Mouse (Mus musculus): ENCODE measurements around the gene Defb26. TPM values are rescaled to one million over a fixed set of nuclear protein-coding genes. Genes with fewer than 3 reads are reported as not detected.

The Defb26 gene
- polyA plus RNA-seq, 1 experiment from 2014 or later = not detected

DNA sequence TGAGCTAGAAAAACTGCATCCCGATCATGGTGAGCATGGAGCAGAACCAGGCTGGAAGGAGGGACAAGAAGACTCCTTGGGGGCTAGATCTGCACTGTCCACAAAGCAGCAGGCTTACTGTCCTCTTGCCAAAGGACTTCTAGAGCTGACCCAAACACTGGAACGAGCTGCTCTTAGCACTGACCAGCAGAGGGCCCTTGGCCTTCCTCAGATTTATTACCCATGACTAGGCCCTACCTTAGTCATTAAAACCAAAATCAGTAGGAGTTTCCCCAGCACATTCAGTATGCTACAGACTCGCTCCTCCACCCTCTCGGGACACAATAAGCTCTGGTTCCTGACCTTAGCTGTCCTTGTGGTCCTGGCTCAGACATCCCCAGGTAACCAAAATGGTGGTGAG lies 6.5 kb upstream of the Defb26 start, which contains the start of gene Defb28:
Gene Defb28, plus strand, starts transcription at position 275 of the 400 bp plus-strand sequence.
- 80% methylated on average over 4 of the region's 4 CpGs for WGBS
- Histone ChIP-seq H3K27me3 (replicated peaks; ENCODE audit: control insufficient read depth, insufficient read depth, low read length) (no peaks in the 10 kb centered on the region), H3K27ac (ENCODE audit: low read depth, low read length) (no peak within 1 kb of the TSS), H3K4me2 (ENCODE audit: low read length) (no peak within 1 kb of the TSS), H3K9ac (ENCODE audit: low read depth, low read length) (no peak within 1 kb of the TSS), H3K9me3 (ENCODE audit: control insufficient read depth, low read length) (no peaks in the 10 kb centered on the region), H3K36me3 (ENCODE audit: control insufficient read depth, insufficient read depth, low read length) (no peaks in the 10 kb centered on the region), H3K4me1 (ENCODE audit: control insufficient read depth, insufficient read depth, low read depth, low read length) (no peaks in the 10 kb centered on the region), H3K4me3 (ENCODE audit: low read length) (no peak within 1 kb of the TSS)
- no peak for ATAC-seq

DNA sequence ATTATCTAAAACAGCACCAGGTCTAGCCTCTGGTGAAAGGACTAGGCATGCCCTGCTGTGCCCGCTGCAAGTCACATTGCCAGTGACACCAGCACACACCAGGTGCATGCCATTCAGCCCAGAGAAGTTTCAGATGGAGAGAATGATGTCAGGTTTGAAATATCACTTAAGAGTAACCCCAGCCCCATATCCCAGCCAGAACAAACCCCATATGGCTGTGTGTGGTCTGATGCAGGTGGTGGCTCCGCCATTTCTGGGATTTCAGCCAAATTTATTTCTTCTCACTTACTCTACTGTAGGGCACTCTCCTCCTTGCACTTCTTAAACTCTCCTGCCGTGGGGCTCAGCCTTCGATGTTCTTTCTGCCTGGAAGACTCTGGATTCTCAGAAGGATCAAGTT lies 4.6 kb upstream of the Defb26 start:
- Histone ChIP-seq H3K4me2 (ENCODE audit: low read length) (no peak overlapping the region), H3K9ac (ENCODE audit: low read depth, low read length) (no peak overlapping the region), H3K27ac (ENCODE audit: low read depth, low read length) (no peak overlapping the region), H3K4me3 (ENCODE audit: low read length) (no peak overlapping the region), H3K9me3 (ENCODE audit: control insufficient read depth, low read length) (no peaks in the 10 kb centered on the region), H3K36me3 (ENCODE audit: control insufficient read depth, insufficient read depth, low read length) (no peaks in the 10 kb centered on the region), H3K4me1 (ENCODE audit: control insufficient read depth, insufficient read depth, low read depth, low read length) (no peaks in the 10 kb centered on the region), H3K27me3 (replicated peaks; ENCODE audit: control insufficient read depth, insufficient read depth, low read length) (no peaks in the 10 kb centered on the region)
- no peak for ATAC-seq
- WGBS = 73% methylated on average over 4 of the region's 4 CpGs

DNA sequence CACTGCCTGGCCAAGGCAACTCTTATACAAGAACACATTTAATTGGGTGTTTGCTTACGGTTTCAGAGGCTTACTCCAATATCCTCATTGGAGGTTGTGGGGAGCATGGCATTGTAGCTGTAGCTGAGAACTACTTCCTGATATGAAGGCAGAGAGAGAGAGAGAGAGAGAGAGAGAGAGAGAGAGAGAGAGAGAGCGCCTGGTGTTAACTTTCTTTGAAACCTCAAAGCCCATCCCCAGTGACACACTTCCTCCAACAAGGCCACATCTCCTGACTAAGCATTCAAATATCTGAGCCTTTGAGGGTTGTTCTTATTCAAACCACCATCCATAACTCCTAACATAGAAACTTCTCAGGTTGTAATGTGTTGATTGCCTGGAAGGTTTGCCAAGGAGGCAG lies 7.5 kb downstream of the Defb26 start:
- no peak overlapping the region for H3K4me3 ChIP-seq (ENCODE audit: low read length)
- H3K4me2 ChIP-seq (ENCODE audit: low read length) = no peak overlapping the region
- ATAC-seq = no peak
- H3K4me1 ChIP-seq (ENCODE audit: control insufficient read depth, insufficient read depth, low read depth, low read length) = no peaks in the 10 kb centered on the region
- H3K9me3 ChIP-seq (ENCODE audit: control insufficient read depth, low read length) = no peaks in the 10 kb centered on the region
- no peak overlapping the region for H3K9ac ChIP-seq (ENCODE audit: low read depth, low read length)
- no peak overlapping the region for H3K27ac ChIP-seq (ENCODE audit: low read depth, low read length)
- H3K36me3 ChIP-seq (ENCODE audit: control insufficient read depth, insufficient read depth, low read length) = no peaks in the 10 kb centered on the region
- no peaks in the 10 kb centered on the region for H3K27me3 ChIP-seq (replicated peaks; ENCODE audit: control insufficient read depth, insufficient read depth, low read length)
- WGBS = 87% methylated on average over 2 of the region's 2 CpGs

DNA sequence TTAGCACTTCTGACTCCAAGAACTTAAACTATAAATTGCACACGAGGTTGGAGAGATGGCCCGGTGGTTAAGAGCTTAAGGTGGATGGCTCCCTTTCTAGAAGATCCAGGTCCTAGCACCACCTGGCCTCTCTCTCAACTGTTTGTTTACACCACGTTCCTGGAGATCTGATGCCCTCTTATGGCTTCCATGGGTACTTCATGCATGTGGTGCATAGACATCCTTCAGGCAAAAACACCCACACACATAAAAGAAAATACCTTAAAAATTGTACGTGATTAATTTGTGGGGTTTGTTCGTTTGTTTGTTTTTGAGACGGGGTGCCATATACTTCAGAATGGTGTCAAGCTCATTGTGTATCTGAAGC lies 10.6 kb downstream of the Defb26 start:
- Histone ChIP-seq H3K27ac (ENCODE audit: low read depth, low read length) (no peak overlapping the region), H3K4me1 (ENCODE audit: control insufficient read depth, insufficient read depth, low read depth, low read length) (no peaks in the 10 kb centered on the region), H3K36me3 (ENCODE audit: control insufficient read depth, insufficient read depth, low read length) (no peaks in the 10 kb centered on the region), H3K27me3 (replicated peaks; ENCODE audit: control insufficient read depth, insufficient read depth, low read length) (no peaks in the 10 kb centered on the region), H3K9me3 (ENCODE audit: control insufficient read depth, low read length) (no peaks in the 10 kb centered on the region), H3K4me2 (ENCODE audit: low read length) (no peak overlapping the region), H3K4me3 (ENCODE audit: low read length) (no peak overlapping the region), H3K9ac (ENCODE audit: low read depth, low read length) (no peak overlapping the region)
- no peak for ATAC-seq
- WGBS = 76% methylated on average over 6 of the region's 6 CpGs

DNA sequence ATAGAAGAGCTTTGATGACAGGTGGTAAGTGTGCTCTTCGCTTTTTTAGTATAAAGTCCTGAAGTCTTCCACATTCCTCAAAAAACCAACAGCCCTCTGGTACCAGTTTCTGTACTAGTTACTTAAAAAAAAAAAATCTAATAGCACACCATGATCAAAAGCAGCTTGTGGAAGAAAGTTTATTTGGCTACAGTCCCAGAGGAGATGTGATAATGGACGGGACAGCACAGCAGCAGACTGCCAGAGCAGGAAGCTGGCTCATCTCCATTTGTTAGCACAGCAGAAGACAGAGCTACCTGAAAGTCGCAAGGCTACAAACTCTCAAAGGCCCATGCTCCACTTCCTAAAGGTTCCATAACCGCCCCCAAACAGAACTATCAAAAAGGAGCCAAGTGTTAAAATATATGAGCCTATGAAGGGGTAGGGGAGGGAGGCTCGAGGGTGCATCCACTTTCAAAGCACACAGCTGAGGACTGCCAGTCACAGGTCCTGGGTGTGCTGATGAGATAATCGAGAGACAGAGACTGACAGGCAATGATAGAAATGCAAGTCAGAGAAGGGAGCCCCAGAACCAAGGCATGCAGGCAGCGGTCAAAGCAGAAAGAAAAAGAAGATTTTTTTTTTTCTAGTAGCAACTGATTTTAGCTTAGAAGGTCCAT lies 11.2 kb downstream of the Defb26 start:
- no peak for ATAC-seq
- H3K27ac ChIP-seq (ENCODE audit: low read depth, low read length) = no peak overlapping the region
- no peaks in the 10 kb centered on the region for H3K27me3 ChIP-seq (replicated peaks; ENCODE audit: control insufficient read depth, insufficient read depth, low read length)
- no peaks in the 10 kb centered on the region for H3K36me3 ChIP-seq (ENCODE audit: control insufficient read depth, insufficient read depth, low read length)
- H3K4me2 ChIP-seq (ENCODE audit: low read length) = no peak overlapping the region
- no peaks in the 10 kb centered on the region for H3K9me3 ChIP-seq (ENCODE audit: control insufficient read depth, low read length)
- no peak overlapping the region for H3K4me3 ChIP-seq (ENCODE audit: low read length)
- no peak overlapping the region for H3K9ac ChIP-seq (ENCODE audit: low read depth, low read length)
- 76% methylated on average over 7 of the region's 7 CpGs for WGBS
- no peaks in the 10 kb centered on the region for H3K4me1 ChIP-seq (ENCODE audit: control insufficient read depth, insufficient read depth, low read depth, low read length)

DNA sequence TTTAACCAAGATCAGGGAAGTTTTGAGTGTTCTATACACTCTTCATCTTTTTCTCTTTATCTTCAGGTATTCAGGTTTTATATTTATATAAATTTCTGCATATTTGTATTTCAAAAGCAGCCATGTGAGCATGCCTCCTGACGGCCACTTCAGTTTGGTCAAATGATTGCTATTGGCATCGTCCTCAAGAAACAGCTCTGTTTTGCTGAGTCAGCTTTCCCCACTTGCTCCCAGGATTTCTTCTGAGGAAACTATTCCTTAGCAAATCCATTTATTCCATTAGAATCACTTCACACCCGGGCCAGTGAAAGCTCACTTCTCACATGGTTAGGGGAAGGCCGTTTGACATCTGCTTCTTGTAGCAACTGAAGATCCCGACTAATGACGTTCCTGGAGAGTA lies 13.5 kb downstream of the Defb26 start:
- Histone ChIP-seq H3K9ac (ENCODE audit: low read depth, low read length) (no peak overlapping the region), H3K4me1 (ENCODE audit: control insufficient read depth, insufficient read depth, low read depth, low read length) (no peaks in the 10 kb centered on the region), H3K36me3 (ENCODE audit: control insufficient read depth, insufficient read depth, low read length) (no peaks in the 10 kb centered on the region), H3K9me3 (ENCODE audit: control insufficient read depth, low read length) (no peaks in the 10 kb centered on the region), H3K4me2 (ENCODE audit: low read length) (no peak overlapping the region), H3K27me3 (replicated peaks; ENCODE audit: control insufficient read depth, insufficient read depth, low read length) (no peaks in the 10 kb centered on the region), H3K27ac (ENCODE audit: low read depth, low read length) (no peak overlapping the region), H3K4me3 (ENCODE audit: low read length) (no peak overlapping the region)
- ATAC-seq = no peak
- 79% methylated on average over 6 of the region's 6 CpGs for WGBS

DNA sequence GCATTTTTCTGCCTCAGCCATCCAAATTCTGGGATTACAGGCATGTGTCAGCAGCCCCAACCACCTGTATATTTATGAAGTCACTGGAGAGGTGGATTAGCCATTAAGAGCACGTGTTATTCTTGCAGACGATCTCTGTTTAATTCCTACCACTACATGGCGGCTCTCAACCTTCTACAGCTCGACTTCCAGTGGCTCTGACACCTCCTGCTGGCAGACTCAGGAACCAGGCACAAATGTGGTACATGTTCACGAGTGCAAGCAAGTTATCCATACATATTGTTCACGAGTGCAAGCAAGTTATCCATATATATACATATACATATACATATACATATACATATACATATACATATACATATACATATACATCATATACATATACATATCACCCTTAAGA lies 18.3 kb downstream of the Defb26 start:
- Histone ChIP-seq H3K9me3 (ENCODE audit: control insufficient read depth, low read length) (no peaks in the 10 kb centered on the region), H3K4me3 (ENCODE audit: low read length) (no peak overlapping the region), H3K27ac (ENCODE audit: low read depth, low read length) (no peak overlapping the region), H3K9ac (ENCODE audit: low read depth, low read length) (no peak overlapping the region), H3K27me3 (replicated peaks; ENCODE audit: control insufficient read depth, insufficient read depth, low read length) (no peaks in the 10 kb centered on the region), H3K4me1 (ENCODE audit: control insufficient read depth, insufficient read depth, low read depth, low read length) (no peaks in the 10 kb centered on the region), H3K36me3 (ENCODE audit: control insufficient read depth, insufficient read depth, low read length) (no peaks in the 10 kb centered on the region), H3K4me2 (ENCODE audit: low read length) (no peak overlapping the region)
- WGBS = 74% methylated on average over 6 of the region's 6 CpGs
- no peak for ATAC-seq

DNA sequence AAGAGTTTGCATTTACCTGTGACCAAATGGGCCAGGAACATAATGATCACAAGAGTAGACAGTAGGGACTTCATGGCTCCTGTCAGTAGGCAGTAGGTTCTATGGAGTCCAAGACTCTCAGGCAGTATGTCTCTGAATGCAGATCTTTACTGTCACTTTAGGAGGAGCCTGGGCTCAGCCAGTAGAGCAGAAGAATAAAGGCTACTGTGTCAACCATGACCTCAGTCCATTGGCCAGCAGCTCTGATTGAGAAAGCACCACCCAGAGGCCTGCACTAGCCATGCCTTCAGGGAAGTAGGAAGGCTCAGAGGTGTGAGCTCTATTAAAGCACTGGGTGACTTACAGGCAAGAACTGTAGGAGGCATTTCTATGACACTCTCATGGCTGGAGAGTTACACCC lies 21.5 kb downstream of the Defb26 start, which contains the start of gene Defb22:
Gene Defb22, minus strand, starts transcription at position 101 of the 400 bp plus-strand sequence.
- Histone ChIP-seq H3K9ac (ENCODE audit: low read depth, low read length) (no peak within 1 kb of the TSS), H3K27ac (ENCODE audit: low read depth, low read length) (no peak within 1 kb of the TSS), H3K36me3 (ENCODE audit: control insufficient read depth, insufficient read depth, low read length) (no peaks in the 10 kb centered on the region), H3K9me3 (ENCODE audit: control insufficient read depth, low read length) (no peaks in the 10 kb centered on the region), H3K4me3 (ENCODE audit: low read length) (no peak within 1 kb of the TSS), H3K4me1 (ENCODE audit: control insufficient read depth, insufficient read depth, low read depth, low read length) (no peaks in the 10 kb centered on the region), H3K4me2 (ENCODE audit: low read length) (no peak within 1 kb of the TSS), H3K27me3 (replicated peaks; ENCODE audit: control insufficient read depth, insufficient read depth, low read length) (no peaks in the 10 kb centered on the region)
- ATAC-seq = no peak

DNA sequence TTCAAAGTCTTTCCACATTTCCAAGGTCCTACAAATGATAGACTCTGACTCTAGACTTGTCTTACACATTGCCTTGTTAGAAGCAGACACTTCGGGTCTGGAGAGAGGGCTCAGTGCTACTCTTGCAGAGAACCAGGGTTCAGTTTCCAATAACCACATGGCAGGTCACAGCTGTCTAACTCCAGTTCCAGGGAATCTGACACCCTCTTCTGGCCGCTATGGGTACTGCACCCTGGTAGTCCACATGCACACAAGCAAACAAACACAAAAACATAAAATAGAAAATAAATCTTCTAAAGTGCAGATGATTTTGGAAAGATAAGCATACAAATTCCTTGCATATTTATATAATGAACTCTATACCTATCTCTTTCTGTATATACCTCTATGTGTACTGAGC lies 24.5 kb downstream of the Defb26 start:
- no peak overlapping the region for H3K4me2 ChIP-seq (ENCODE audit: low read length)
- no peaks in the 10 kb centered on the region for H3K9me3 ChIP-seq (ENCODE audit: control insufficient read depth, low read length)
- no peaks in the 10 kb centered on the region for H3K4me1 ChIP-seq (ENCODE audit: control insufficient read depth, insufficient read depth, low read depth, low read length)
- WGBS = 80% methylated on average over 2 of the region's 2 CpGs
- no peaks in the 10 kb centered on the region for H3K27me3 ChIP-seq (replicated peaks; ENCODE audit: control insufficient read depth, insufficient read depth, low read length)
- no peaks in the 10 kb centered on the region for H3K36me3 ChIP-seq (ENCODE audit: control insufficient read depth, insufficient read depth, low read length)
- no peak overlapping the region for H3K4me3 ChIP-seq (ENCODE audit: low read length)
- no peak overlapping the region for H3K9ac ChIP-seq (ENCODE audit: low read depth, low read length)
- H3K27ac ChIP-seq (ENCODE audit: low read depth, low read length) = no peak overlapping the region
- no peak for ATAC-seq

DNA sequence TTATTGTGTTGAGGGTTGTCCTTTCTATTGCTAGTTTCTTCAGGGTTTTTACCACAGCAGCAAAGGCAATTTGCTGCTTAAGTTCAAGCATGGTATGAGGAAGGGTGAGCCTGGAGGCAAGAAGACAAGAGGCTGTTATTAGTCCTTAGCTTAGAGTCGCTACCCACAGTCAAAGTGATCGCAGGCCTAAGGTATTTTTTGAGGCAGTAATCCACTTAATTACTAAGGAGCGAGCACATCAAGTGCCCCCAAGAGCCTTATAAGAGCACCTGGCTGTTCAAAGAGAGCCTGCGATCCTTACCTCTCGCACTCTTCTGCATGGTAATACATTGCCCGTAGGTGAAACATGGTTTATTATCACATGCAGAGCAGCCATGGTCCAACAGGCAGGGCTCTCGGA lies 29.8 kb downstream of the Defb26 start:
- 91% methylated on average over 7 of the region's 7 CpGs for WGBS
- no peaks in the 10 kb centered on the region for H3K27me3 ChIP-seq (replicated peaks; ENCODE audit: control insufficient read depth, insufficient read depth, low read length)
- no peak overlapping the region for H3K4me3 ChIP-seq (ENCODE audit: low read length)
- no peak overlapping the region for H3K9ac ChIP-seq (ENCODE audit: low read depth, low read length)
- H3K4me1 ChIP-seq (ENCODE audit: control insufficient read depth, insufficient read depth, low read depth, low read length) = no peaks in the 10 kb centered on the region
- no peaks in the 10 kb centered on the region for H3K9me3 ChIP-seq (ENCODE audit: control insufficient read depth, low read length)
- ATAC-seq = no peak
- H3K27ac ChIP-seq (ENCODE audit: low read depth, low read length) = no peak overlapping the region
- no peak overlapping the region for H3K4me2 ChIP-seq (ENCODE audit: low read length)
- H3K36me3 ChIP-seq (ENCODE audit: control insufficient read depth, insufficient read depth, low read length) = no peaks in the 10 kb centered on the region

Data from hindbrain, embryonic 16.5 days (tissue).